Mouse (Mus musculus): ENCODE results near the gene Ano10.

Gene Ano10

DNA sequence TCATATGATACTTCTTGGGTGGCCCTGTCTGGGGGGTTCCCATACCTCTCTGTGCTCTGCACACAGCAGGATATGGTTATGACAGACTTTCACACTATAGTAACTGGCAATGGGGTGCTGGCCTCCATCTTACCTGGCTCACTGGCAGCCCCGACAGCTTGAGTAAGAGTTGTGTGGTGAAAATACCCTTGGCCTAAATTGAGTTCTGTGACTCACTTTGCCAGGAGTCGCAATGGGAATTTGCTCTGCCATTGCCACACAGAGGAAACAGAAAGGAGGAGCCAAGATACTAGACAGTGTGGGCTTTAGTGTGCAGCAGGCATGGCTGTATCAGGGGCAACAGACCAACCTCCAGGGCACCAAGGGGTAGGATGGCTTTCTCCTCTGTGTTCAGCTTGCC is 4.0 kb downstream of the Ano10 start:
- DNase-seq (ENCODE audit: low spot score), result no peak

DNA sequence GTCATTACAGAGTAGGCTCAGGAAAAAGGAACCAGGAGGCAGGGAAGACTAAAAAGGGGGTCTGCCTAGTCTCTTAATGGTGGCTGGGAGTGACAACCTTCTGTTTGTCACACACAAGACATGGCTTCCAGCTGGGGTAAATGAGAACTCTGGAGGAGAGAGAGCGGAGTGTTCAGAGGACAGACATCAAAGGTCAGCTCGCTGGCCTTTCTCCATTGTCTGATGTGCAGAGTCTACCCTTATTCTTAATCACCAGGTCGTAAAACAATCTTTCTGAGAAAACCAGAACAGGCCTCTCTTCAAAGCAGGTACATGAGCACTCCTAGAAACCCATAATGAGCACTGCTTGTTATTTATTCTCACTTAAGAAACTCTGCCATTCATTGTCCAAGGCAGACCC is 5.8 kb downstream of the Ano10 start:
- DNase-seq (ENCODE audit: low spot score), result no peak

DNA sequence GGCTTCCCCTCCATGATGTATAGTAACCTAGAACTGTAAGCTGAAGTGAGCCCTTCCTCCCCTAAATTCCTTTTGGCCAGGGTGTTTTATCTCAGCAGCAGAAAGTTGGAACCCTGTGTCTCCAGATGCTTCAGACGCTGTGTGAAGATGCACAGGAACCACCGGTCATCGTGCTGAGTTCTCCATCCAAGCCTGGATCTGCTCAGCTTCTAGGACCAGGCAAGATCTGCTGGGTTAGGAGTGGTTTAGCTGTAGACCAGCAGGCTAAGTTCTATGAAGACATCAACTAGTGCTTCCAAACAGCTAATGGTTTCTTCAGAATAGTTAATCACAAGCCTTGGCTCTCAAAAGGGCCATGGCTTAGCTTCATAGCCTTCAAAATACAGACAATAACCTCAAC is 6.7 kb downstream of the Ano10 start:
- DNase-seq (ENCODE audit: low spot score), result no peak

- DNase-seq (ENCODE audit: low spot score), result no peak
Observed at GRCm38 (mm10) chr9:122285833-122286310, 8.4 kb downstream of the Ano10 start.

GRCm38 (mm10) chr9:122285146-122285832 is 8.9 kb downstream of the Ano10 start:
- no peak for DNase-seq (ENCODE audit: low spot score)

DNA sequence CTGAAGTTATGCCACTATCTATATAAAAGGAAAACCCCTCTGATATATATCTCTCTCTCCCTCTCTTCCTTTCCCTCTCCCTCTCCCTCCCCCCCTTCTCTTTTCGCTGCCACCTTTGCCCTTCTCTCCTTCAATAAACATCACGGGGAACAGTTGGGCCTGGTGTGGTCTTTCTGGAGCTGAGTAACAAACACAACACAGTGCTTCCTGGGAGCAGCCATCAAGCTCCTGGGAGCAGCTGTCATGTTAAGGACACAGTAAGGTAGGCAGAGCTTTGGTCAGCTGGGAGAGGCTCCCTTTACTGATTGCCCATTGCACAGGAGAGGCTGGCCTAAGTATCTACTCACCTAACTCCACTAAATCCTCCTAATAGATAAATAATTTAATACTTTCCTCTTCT is 9.5 kb downstream of the Ano10 start:
- DNase-seq (ENCODE audit: low spot score), result no peak

GRCm38 (mm10) chr9:122281004-122281403 is 13.2 kb downstream of the Ano10 start:
- no peak for DNase-seq (ENCODE audit: low spot score)

DNA sequence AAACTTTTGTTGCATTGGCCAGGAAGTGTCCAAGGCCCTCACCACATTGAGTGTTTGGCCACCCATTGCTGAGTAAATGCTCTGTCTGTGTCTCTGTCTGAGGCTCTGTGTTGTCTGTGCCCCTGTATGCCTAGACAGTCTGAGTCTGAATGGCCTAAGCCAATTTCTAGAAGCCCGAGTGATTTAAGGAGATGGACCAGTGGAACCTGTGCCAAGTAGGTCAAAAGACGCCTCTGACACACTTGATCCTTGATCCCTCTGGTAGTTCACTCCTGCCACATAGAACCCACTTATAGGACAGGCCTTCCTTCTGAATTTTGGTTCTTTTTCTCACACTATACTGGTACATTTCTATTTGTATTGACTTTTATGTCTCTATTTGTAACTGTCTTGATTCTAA is 17.6 kb downstream of the Ano10 start:
- no peak for DNase-seq (ENCODE audit: low spot score)

DNA sequence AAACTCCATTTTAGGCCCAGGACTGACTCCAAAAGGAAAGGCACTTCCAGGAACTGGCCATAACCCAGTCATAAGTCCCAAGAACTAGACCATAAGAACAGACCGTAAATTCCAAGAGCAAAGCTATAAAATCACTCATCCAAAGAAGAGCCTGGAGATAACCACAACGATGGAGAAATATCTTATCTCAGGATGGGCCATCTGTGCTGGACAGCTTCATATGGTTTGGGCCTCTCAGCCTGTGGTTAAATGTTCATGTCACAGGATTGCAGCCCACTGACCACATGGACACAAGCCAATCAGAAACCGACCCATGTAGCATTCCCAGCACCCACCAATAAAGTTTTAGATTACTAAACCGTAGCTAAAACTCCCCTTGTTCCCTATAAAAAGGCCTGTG is 18.1 kb downstream of the Ano10 start:
- DNase-seq (ENCODE audit: low spot score), result no peak

GRCm38 (mm10) chr9:122274346-122274745 is 19.9 kb downstream of the Ano10 start:
- no peak for DNase-seq (ENCODE audit: low spot score)

- no peak for DNase-seq (ENCODE audit: low spot score)
Observed at GRCm38 (mm10) chr9:122273879-122274278, 20.3 kb downstream of the Ano10 start.

DNA sequence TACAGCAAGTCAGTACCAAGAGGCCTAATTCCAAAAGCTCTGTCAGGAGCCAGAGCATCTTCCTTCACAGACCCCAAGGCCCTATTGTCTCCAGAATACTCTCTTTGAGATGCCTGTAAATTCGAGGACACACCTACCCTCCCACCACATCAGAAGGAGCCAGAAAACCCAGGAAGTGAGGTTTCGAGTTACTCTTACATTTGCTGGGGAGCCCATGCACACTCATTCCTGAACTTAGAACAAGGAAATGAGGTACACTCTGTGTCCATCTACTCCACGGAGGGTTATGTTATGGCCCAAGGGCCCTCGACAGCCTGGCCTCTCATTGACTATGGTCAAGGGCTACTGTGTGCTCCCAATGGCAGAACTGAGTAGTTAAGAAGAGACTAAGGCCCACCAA is 22.4 kb downstream of the Ano10 start:
- no peak for DNase-seq (ENCODE audit: low spot score)

GRCm38 (mm10) chr9:122271318-122271717 is 22.9 kb downstream of the Ano10 start:
- DNase-seq (ENCODE audit: low spot score), result no peak

DNA sequence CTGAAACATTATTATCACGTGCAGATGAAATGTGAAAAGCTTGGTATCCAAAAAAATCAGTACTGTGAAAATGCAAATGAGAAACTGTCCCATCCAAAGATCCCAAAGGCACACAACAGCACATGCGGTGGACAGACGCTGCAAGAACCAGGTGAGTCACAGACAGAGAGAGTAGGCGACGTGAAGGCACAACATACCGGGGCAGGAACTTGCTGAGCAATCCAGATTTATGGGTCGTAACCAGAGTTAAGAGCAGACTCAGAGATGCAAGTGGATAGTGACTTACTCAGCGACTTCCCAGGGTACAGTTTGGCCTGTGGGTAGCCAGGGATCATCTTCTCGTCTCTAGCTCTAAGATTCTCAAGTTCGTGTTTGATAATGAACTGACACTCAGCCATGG is 23.3 kb downstream of the Ano10 start:
- no peak for DNase-seq (ENCODE audit: low spot score)

GRCm38 (mm10) chr9:122269256-122270041 is 24.8 kb downstream of the Ano10 start:
- DNase-seq (ENCODE audit: low spot score), result no peak

- no peak for DNase-seq (ENCODE audit: low spot score)
Observed at GRCm38 (mm10) chr9:122265526-122266210, 28.6 kb downstream of the Ano10 start.

- DNase-seq (ENCODE audit: low spot score), result no peak
Observed at GRCm38 (mm10) chr9:122263140-122263539, 31.1 kb downstream of the Ano10 start.

DNA sequence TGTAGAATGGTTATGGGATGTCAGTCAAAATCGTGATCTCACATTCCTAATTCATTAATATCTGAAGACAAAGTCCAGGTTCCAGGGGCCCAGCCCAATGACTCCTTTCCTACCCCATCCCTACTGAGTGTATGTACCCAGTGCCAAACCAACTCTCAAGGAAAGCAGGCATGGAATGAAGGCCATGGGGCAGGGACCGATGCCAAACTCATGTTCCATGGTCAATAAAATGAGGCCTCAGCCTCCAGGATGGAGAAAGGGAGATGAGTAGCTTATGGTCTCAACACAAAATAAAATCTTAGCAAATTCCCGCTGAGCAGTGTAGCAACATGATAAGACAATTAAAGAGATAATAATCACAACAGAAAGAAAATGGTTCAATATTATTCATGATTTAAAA is 39.8 kb downstream of the Ano10 start:
- DNase-seq (ENCODE audit: low spot score), result no peak

GRCm38 (mm10) chr9:122252113-122252512 is 42.1 kb downstream of the Ano10 start:
- no peak for DNase-seq (ENCODE audit: low spot score)

DNA sequence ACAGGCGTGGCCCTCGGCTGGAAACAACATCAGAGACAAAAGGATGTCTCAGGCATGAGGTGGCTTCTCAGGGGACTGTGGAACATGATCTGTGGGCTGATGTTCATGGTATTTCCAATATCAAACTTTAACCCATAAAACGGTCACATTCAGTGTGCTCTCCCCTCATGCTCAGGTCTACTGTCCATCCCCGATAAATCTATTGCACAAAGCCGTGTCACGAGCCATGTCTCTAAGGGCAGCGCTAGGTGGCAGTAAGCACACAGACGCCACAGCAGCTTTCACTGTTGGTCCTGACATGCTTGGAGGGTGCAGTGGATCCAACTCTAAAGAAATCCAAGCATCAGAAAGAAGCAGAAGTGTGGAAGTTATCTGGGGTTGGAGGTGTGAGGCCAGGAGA is 46.1 kb downstream of the Ano10 start:
- no peak for DNase-seq (ENCODE audit: low spot score)

GRCm38 (mm10) chr9:122247430-122248027 is 46.7 kb downstream of the Ano10 start:
- DNase-seq (ENCODE audit: low spot score), result no peak

DNA sequence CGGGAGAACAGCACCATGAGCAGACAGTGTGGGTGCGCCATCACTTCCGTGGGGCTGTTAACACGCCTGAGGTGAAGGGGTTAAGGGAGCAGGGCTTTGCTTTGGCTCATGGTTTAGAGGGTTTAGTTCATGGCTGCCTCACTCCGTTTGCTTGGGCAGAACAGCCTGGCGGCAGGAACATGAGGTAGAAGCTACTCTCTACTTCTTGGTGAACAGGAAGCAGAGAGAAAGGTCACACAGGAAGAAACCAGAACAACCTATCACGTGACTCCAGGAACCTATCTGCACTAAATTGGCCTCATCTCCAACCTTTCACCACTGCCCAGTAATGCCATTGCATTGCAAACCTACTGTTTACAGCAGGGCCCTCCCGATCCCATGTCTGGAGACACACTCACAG is 48.3 kb downstream of the Ano10 start:
- DNase-seq (ENCODE audit: low spot score), result no peak

DNA sequence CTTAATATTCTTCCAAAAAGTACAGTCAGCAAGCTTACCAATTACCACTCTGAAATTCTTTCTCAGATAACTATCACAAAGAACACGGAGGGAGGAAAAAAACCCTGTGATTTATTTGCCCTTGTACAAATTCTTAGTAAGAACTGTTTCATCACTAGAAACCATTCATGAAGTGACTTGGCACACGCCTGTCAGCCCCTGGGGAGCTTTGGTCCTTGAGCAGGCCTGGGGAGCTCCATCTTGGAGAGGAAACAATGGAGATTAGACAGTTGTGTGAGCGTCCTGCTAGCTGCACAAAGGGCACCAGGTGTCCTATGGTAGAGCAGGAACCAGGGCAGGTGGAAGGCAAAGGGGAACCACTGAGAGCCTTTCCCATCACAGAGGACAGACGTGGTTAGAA is 48.8 kb downstream of the Ano10 start:
- DNase-seq (ENCODE audit: low spot score), result no peak

All from ovary, adult 18-20 months (tissue).